Comparison of ENCODE assay signal across 9 mouse cellular contexts in the genomic region with DNA sequence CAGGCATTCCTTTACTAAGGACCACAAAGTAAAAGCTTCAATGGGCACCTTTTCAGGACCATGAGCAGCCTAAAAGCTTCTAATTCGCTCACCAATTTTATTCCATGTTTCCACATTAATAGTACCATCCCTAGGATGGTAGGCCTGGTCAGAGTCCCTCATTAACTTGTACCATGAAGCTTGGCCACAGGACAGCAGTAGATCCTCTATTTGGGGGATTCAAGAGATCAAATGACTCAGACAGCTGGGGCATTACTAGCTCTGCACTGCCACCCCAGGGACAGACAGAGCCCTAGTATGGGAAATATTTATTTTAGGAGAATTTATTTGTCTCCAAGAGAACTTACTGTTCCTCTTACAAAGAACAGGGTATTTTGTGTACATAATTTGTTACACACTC. TPM values are rescaled to one million over a fixed set of nuclear protein-coding genes. Genes with fewer than 3 reads are reported as not detected.
DNase-seq lines count a peak whose midpoint lies in the region; ATAC-seq and TF ChIP-seq lines count a peak whose summit lies in the region.
"Not testable (repeated sequence)": the region's sequence is repeated elsewhere in the genome, so short reads cannot be mapped to it uniquely, and the experiment has no call there.
"Had no signal": no experiment of that assay in that cellular context is flagged by ENCODE, and none has a peak within 500 bp of the region (broad histone marks: within the 10 kb centered on the region; RNA-seq: fewer than 3 reads in every experiment).

No protein-coding gene starts in this region.

- not testable (repeated sequence) for DNase-seq in embryonic facial prominence, embryonic 11.5 days (ENCODE audit: low spot score); liver, postnatal 0 days

- H3K4me3 ChIP-seq in embryonic facial prominence, embryonic 11.5 days (ENCODE audit: low read depth, low read length); heart, embryonic 12.5 days; hindbrain, embryonic 16.5 days (ENCODE audit: low read length); limb, embryonic 12.5 days (replicated peaks); liver, postnatal 0 days (ENCODE audit: low read depth, low read length); midbrain, embryonic 13.5 days (replicated peaks); neural tube, embryonic 15.5 days (replicated peaks): not testable (repeated sequence)

- H3K36me3 ChIP-seq in embryonic facial prominence, embryonic 11.5 days (replicated peaks; ENCODE audit: control insufficient read depth, insufficient read depth, low read depth, low read length); heart, embryonic 12.5 days; hindbrain, embryonic 16.5 days (ENCODE audit: control insufficient read depth, insufficient read depth, low read length); limb, embryonic 12.5 days; liver, postnatal 0 days (replicated peaks; ENCODE audit: insufficient read depth, low read length); midbrain, embryonic 13.5 days; neural tube, embryonic 15.5 days: not testable (repeated sequence)

- no CpG with 5 or more reads among the region's 1 CpGs for WGBS in embryonic facial prominence, embryonic 11.5 days
- WGBS in heart, embryonic 12.5 days: no CpG with 5 or more reads among the region's 1 CpGs
- no CpG with 5 or more reads among the region's 1 CpGs for WGBS in hindbrain, embryonic 16.5 days
- WGBS in limb, embryonic 12.5 days: no CpG with 5 or more reads among the region's 1 CpGs
- WGBS in liver, postnatal 0 days (ENCODE audit: insufficient replicate concordance): no CpG with 5 or more reads among the region's 1 CpGs
- no CpG with 5 or more reads among the region's 1 CpGs for WGBS in midbrain, embryonic 13.5 days
- WGBS in neural tube, embryonic 15.5 days: no CpG with 5 or more reads among the region's 1 CpGs

- H3K27me3 ChIP-seq in embryonic facial prominence, embryonic 11.5 days (ENCODE audit: control insufficient read depth, insufficient read depth, low read length); heart, embryonic 12.5 days (replicated peaks); hindbrain, embryonic 16.5 days (replicated peaks; ENCODE audit: control insufficient read depth, insufficient read depth, low read length); limb, embryonic 12.5 days; liver, postnatal 0 days (ENCODE audit: insufficient read depth, low read length); midbrain, embryonic 13.5 days; neural tube, embryonic 15.5 days (replicated peaks): not testable (repeated sequence)

- TF ChIP-seq EP300 in liver, postnatal 0 days (IDR thresholded peaks at IDR 0.05; ENCODE audit: low read depth): not testable (repeated sequence)

- H3K27ac ChIP-seq in embryonic facial prominence, embryonic 11.5 days (replicated peaks; ENCODE audit: low read depth, low read length); heart, embryonic 12.5 days (ENCODE audit: poor library complexity, severe bottlenecking); hindbrain, embryonic 16.5 days (ENCODE audit: low read depth, low read length); limb, embryonic 12.5 days; liver, postnatal 0 days (ENCODE audit: low read depth); midbrain, embryonic 13.5 days; neural tube, embryonic 15.5 days (replicated peaks): not testable (repeated sequence)

- not testable (repeated sequence) for H3K9ac ChIP-seq in embryonic facial prominence, embryonic 11.5 days (replicated peaks; ENCODE audit: low read length); heart, embryonic 12.5 days; hindbrain, embryonic 16.5 days (ENCODE audit: low read depth, low read length); limb, embryonic 12.5 days (replicated peaks); liver, postnatal 0 days (replicated peaks); midbrain, embryonic 13.5 days (replicated peaks); neural tube, embryonic 15.5 days (replicated peaks)

- peak; percentile 58; the same call in 1 of the 2 replicates for ATAC-seq in embryonic facial prominence, embryonic 11.5 days (replicated peaks; ENCODE audit: insufficient number of reproducible peaks, low FRiP score, low TSS enrichment, low read depth)
- ATAC-seq in heart, embryonic 12.5 days (ENCODE audit: insufficient number of reproducible peaks, low FRiP score): 0 out of 2 replicates have a peak, but pooled peaks have one; percentile 30
- peak; percentile 6; the same call in 1 of the 2 replicates for ATAC-seq in hindbrain, embryonic 16.5 days
- ATAC-seq in limb, embryonic 12.5 days (ENCODE audit: insufficient number of reproducible peaks, insufficient read depth, low FRiP score, low TSS enrichment, low read depth): peak; percentile 39; the same call in 1 of the 2 replicates
- peak; percentile 21; the same call in 1 of the 2 replicates for ATAC-seq in liver, postnatal 0 days
- ATAC-seq in midbrain, embryonic 13.5 days: peak; percentile 18
- ATAC-seq in neural tube, embryonic 15.5 days (ENCODE audit: low FRiP score): 0 out of 2 replicates have a peak, but pooled peaks have one; percentile 21

- not testable (repeated sequence) for TF ChIP-seq CTCF in liver, postnatal 0 days (IDR thresholded peaks at IDR 0.05; ENCODE audit: low read depth)

- H3K9me3 ChIP-seq in embryonic facial prominence, embryonic 11.5 days (replicated peaks; ENCODE audit: control insufficient read depth, low read length): not testable (repeated sequence)
- H3K9me3 ChIP-seq in heart, embryonic 12.5 days (replicated peaks): peaks cover 39% of the 10 kb centered on the region
- H3K9me3 ChIP-seq in hindbrain, embryonic 16.5 days (ENCODE audit: control insufficient read depth, low read length): peaks cover 36% of the 10 kb centered on the region
- peaks cover 42% of the 10 kb centered on the region for H3K9me3 ChIP-seq in limb, embryonic 12.5 days
- peaks cover 16% of the 10 kb centered on the region for H3K9me3 ChIP-seq in liver, postnatal 0 days (ENCODE audit: low read length)
- peaks cover 34% of the 10 kb centered on the region for H3K9me3 ChIP-seq in midbrain, embryonic 13.5 days
- peaks cover 40% of the 10 kb centered on the region for H3K9me3 ChIP-seq in neural tube, embryonic 15.5 days (replicated peaks)

- not testable (repeated sequence) for H3K4me2 ChIP-seq in embryonic facial prominence, embryonic 11.5 days (ENCODE audit: low read depth, low read length); heart, embryonic 12.5 days; hindbrain, embryonic 16.5 days (ENCODE audit: low read length); limb, embryonic 12.5 days; liver, postnatal 0 days (ENCODE audit: low read depth, low read length); midbrain, embryonic 13.5 days (replicated peaks); neural tube, embryonic 15.5 days

- not testable (repeated sequence) for H3K4me1 ChIP-seq in embryonic facial prominence, embryonic 11.5 days (ENCODE audit: control insufficient read depth, insufficient read depth, low read length); heart, embryonic 12.5 days (replicated peaks); hindbrain, embryonic 16.5 days (ENCODE audit: control insufficient read depth, insufficient read depth, low read depth, low read length); limb, embryonic 12.5 days (replicated peaks); liver, postnatal 0 days (ENCODE audit: insufficient read depth); midbrain, embryonic 13.5 days (replicated peaks); neural tube, embryonic 15.5 days

RNA-seq across cellular contexts. Expression of a gene that starts 25.4 kb away (rescaled TPM):
- 4.8 and 5.0 TPM in 2 replicates for polyA plus RNA-seq in embryonic facial prominence, embryonic 11.5 days (2014; fragmentation: Nextera tagmentation; extraction: Ambion mirVana)
- 4.2 and 4.8 TPM in 2 replicates for polyA plus RNA-seq in heart, embryonic 12.5 days (2016; fragmentation: Nextera tagmentation; extraction: Ambion mirVana)
- polyA plus RNA-seq in hindbrain, embryonic 16.5 days (2015; fragmentation: Nextera tagmentation; extraction: Ambion mirVana): 2.7 TPM in 2 replicates
- polyA plus RNA-seq in limb, embryonic 12.5 days (2016; fragmentation: Nextera tagmentation; extraction: Ambion mirVana): 4.3 and 4.9 TPM in 2 replicates
- 1.0 and 1.2 TPM in 2 replicates for polyA plus RNA-seq in liver, postnatal 0 days (2015; fragmentation: Nextera tagmentation; extraction: Ambion mirVana)
- 1.9 and 2.0 TPM in 2 replicates for polyA plus RNA-seq in midbrain, embryonic 13.5 days (2015; fragmentation: Nextera tagmentation; extraction: Ambion mirVana)
- 2.6 and 3.1 TPM in 2 replicates for polyA plus RNA-seq in neural tube, embryonic 15.5 days (2015; fragmentation: Nextera tagmentation; extraction: Ambion mirVana)

RNA-seq across cellular contexts. Expression of a gene that starts 27.6 kb away (rescaled TPM):
- polyA plus RNA-seq in embryonic facial prominence, embryonic 11.5 days (2014; fragmentation: Nextera tagmentation; extraction: Ambion mirVana): not detected in 2 replicates
- 0.13 TPM in 1 of 2 replicates, not detected in the other for polyA plus RNA-seq in heart, embryonic 12.5 days (2016; fragmentation: Nextera tagmentation; extraction: Ambion mirVana)
- 0.20 and 0.39 TPM in 2 replicates for polyA plus RNA-seq in hindbrain, embryonic 16.5 days (2015; fragmentation: Nextera tagmentation; extraction: Ambion mirVana)
- polyA plus RNA-seq in limb, embryonic 12.5 days (2016; fragmentation: Nextera tagmentation; extraction: Ambion mirVana): 0.06 and 0.14 TPM in 2 replicates
- not detected in 2 replicates for polyA plus RNA-seq in liver, postnatal 0 days (2015; fragmentation: Nextera tagmentation; extraction: Ambion mirVana)
- 0.09 TPM in 1 of 2 replicates, not detected in the other for polyA plus RNA-seq in midbrain, embryonic 13.5 days (2015; fragmentation: Nextera tagmentation; extraction: Ambion mirVana)
- polyA plus RNA-seq in neural tube, embryonic 15.5 days (2015; fragmentation: Nextera tagmentation; extraction: Ambion mirVana): 0.17 and 0.20 TPM in 2 replicates
- polyA plus RNA-seq: embryonic facial prominence, embryonic 14.5 days; gonadal fat pad, adult 2 months had no signal

Comparison
In these comparisons a context has a peak if more than half of its experiments do, and no peak if none do; other contexts are left out.
1. ATAC-seq: peak in every context shown above with its lines; median percentile 58 in embryonic facial prominence, embryonic 11.5 days; 39 in limb, embryonic 12.5 days; 30 in heart, embryonic 12.5 days; 21 in liver, postnatal 0 days; 21 in neural tube, embryonic 15.5 days; 18 in midbrain, embryonic 13.5 days; 6 in hindbrain, embryonic 16.5 days.